Mouse (Mus musculus) cerebellum, adult (tissue): ENCODE results near the gene Man2b1.
A peak's percentile ranks its signal among the peaks of the same experiment; 100 is the strongest.
"Not testable (repeated sequence)": the region's sequence is repeated elsewhere in the genome, so short reads cannot be mapped to it uniquely, and the experiment has no call there.

Experiments
- ATAC-seq: cut with Nextera tagmentation; 2 replicates; pipeline ENCODE4 v1.9.2; 2017; ENCODE audit warnings: mild to moderate bottlenecking, moderate library complexity, mixed read lengths; ENCODE audit not compliant: insufficient number of reproducible peaks, low FRiP score, low TSS enrichment

The Man2b1 gene

DNA sequence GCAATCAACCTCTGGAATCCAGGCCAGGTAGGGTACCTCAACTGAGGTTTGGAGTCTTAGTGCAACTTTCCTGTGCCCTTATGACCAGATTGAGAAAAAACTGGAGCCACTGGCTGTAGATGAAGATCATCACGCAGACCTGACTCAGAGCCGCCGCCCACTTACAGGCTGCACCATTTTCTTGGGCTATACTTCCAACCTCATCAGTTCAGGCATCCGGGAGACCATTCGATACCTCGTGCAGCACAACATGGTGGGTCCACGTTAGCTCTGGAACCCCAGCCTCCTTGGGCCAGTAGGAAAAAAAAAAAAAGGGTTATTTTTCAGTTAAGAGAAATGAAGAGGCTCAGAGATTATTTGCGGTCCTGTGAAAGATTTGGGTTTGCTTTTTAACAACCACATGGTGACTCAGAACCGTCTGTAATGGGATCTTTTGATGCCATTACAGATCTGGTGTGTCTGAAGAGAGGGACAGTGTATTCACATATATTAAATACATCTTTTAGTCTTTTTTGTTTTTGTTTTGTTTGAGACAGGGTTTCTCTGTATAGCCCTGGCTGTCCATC is 10.6 kb upstream of the Man2b1 start:
- no peak for ATAC-seq

DNA sequence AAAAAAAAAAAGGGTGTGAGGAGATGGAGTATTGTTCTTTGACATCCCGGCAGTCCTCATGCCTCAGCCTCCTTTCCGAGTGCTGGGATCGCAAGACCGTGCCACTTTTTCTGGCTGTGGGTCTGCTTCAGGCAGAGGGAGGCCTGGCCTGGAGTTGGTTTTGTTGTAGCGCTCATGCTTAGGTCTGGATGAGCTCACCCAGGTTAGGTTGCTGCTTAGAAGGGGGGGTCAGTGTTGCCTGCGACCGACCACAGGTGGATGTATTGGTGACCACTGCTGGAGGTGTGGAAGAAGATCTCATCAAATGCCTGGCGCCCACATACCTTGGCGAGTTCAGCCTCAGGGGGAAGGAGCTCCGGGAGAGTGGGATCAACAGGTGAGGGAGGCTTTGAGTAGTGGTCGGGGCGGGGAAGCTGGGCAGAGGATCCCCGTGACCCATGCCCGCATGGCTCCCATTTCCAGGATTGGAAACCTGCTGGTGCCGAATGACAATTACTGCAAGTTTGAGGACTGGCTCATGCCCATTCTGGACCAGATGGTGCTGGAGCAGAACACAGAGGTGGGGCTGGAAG is 9.9 kb upstream of the Man2b1 start:
- ATAC-seq = no peak

GRCm38 (mm10) chr8:85074167-85074566 is 8.9 kb upstream of the Man2b1 start:
- ATAC-seq = no peak

DNA sequence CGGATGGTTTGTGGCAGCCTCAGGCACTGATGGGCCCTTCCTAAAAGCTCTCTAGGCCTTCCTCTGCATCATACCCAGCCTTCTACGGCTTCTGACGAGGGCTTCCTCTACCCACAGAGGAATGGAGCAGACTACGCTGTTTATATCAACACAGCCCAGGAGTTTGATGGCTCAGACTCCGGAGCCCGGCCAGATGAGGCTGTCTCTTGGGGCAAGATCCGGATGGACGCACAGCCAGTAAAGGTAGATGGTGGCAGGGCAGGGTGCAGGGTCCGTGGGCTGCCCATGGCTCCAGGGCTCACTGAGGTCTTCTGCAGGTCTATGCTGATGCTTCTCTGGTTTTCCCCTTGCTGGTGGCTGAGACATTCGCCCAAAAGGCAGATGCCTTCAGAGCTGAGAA is 8.5 kb upstream of the Man2b1 start:
- ATAC-seq = no peak

DNA sequence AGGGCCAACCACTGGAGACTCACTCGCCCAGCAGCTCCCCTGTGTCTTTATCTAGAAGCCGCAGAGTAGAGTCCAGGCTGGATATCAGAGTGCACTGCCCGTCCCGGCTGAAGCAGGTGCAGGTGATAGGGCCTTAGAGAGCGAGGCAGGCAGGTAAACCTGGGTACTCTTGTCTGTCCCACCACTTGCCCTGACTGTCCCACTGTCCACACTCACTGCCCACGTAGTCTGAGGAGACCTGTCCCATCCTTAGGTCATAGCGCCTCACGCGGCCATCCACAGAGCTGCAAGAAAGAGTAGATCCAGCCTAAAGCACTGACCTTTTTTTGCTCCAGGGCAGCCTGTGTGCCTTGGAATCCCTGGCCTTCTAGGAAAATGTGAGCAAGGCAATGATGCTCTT is 7.1 kb upstream of the Man2b1 start:
- no peak for ATAC-seq

GRCm38 (mm10) chr8:85076993-85077392 is 6.1 kb upstream of the Man2b1 start:
- ATAC-seq = peak; percentile 43; the same call in 1 of the 2 replicates

DNA sequence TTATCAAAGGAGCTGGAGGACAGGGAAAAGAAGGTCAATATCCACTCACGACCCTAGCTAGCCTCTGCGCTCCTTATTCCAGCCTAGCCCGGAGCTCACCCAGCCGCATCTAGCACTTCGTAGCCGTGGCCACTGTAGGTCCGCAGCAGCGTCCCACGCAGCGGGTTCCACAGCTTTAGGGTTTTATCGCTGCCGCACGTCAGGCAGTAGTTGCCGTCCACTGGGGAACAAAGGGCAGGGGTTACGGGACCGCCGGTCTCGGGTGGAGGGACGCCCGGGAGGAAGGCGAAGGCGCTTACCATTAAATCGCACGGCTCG is 2.9 kb upstream of the Man2b1 start:
- no peak for ATAC-seq

DNA sequence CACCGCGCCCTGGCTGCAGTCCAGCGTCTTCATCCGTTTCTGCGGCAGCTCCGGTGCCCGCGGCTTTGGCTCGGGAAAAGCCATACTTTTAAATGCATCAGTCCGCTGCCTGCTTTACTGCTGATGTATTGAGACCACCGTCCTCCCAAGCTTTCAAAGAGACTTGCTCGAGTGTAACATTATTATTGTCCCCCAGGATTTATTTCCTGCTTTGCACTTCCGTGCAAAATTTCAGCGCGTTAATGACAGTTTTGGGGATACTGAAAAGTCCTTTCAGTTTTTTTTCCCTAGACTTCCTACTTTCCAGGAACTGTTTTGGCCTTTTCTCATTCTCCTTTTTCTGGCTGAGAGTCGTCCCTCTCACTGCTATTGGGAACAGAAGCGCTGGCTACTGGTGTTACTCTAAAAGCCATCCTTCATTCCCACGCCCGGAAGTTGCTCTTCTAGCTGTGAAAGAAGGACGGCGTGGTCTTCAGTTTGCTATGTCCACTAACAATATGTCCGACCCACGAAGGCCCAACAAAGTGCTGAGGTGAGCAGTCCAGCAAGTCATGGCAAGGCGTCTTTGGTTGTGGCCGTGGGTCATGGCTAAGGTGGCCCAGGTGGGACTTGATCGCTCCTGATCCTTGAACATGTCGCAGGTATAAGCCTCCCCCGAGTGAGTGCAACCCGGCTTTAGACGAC is 2.4 kb upstream of the Man2b1 start, which contains the start of gene Wdr83os:
Gene Wdr83os (plus strand): TSS at position 209 of the 684 bp plus-strand sequence.
- no peak for ATAC-seq

DNA sequence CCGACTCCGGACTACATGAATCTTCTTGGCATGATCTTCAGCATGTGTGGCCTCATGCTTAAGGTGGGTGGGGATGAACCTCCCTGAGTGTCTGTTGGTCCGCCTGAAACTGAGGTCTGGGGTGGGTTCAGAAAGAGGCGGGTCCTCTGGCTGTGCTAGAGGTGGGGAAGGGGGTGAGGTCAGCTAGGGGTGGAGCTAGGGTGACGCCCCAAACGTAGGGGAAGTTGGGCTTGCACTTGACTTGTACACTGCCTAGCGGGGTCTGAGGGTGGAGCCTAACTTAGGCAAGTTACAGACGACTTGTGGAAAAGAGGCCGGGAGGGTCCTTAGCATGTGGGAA is 1.9 kb upstream of the Man2b1 start, which contains the start of gene Wdr83:
Gene Wdr83 (minus strand): TSS at position 91 of the 340 bp plus-strand sequence.
- no peak for ATAC-seq

GRCm38 (mm10) chr8:85082169-85082568 is 901 bp upstream of the Man2b1 start:
- not testable (repeated sequence) for ATAC-seq

- ATAC-seq = no peak
Measured at GRCm38 (mm10) chr8:85084633-85085032, 1.6 kb downstream of the Man2b1 start.

DNA sequence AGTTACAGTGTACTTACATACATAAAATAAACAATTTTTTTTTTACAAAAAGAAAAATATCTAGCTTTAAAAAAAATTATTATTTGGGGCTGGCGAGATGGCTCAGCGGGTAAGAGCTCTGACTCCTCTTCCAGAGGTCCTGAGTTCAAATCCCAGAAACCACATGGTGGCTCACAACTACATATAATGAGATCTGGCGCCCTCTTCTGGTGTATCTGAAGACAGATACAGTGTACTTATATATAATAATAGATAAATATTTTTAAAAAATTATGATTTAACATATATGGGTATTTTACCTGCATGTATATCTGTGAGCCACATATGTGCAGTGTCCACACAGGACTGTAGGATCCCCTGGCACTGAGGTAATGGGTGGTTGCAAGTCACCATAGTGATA is 3.2 kb downstream of the Man2b1 start:
- no peak for ATAC-seq

DNA sequence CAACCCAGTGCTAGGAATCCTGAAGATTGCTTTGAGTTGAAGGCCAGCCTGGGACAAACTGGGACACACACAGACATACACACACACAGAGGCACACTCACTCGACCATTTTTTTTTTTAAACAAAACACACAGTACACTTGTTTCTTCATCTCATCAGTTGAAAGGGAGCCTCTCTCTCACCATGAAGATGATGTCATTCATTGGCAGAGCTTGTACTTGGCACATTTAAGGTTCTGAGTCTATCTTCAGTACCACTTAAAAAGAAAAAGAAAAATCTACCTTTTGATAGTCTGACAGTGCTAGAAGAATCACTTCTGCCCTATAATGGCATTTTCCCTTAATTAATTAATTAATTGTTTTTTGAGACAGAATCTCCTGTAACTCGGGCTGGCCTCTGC is 5.7 kb downstream of the Man2b1 start:
- no peak for ATAC-seq

GRCm38 (mm10) chr8:85090856-85091255 is 7.8 kb downstream of the Man2b1 start:
- no peak for ATAC-seq

DNA sequence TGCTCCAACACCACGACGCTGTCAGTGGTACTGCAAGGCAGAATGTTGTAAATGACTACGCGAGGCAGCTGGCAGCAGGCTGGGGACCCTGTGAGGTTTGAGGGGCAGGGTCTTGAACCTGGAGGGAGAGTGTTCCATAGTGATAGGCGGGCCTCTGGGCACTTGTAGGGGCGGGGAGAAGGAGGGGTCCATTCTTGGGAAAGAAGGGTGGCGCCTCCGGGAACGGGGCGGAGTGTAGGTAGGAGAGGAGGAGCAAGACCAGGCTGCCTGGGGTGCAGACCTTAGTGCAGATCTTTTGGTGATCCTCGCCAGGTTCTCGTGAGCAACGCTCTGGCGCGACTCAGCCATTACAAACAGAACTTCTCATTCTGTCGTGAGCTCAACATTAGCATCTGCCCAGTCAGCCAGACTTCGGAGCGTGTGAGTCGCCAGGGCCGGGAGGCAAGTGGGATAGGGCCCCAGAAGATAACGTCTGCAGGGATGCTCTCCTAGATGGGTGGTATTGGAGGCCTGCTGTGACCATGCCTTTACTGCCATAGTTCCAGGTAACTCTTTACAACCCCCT is 8.5 kb downstream of the Man2b1 start:
- no peak for ATAC-seq

GRCm38 (mm10) chr8:85095051-85095450 is 12.0 kb downstream of the Man2b1 start:
- ATAC-seq = no peak

DNA sequence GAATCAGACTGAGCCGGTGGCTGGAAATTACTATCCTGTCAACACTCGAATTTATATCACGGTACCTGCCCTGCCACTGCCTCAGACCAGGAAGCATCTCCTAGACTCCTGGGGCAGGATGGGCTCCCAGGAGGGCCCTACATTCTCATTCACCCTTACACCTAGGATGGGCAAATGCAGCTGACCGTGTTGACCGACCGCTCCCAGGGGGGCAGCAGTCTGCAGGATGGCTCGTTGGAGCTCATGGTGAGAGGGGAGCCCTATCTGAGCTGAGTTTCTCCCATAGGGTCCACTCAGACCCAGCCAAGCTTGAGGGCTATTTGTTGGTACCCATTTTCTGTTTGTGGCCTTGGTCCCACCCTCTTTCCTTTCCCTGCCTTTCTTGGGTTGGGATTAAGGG is 12.5 kb downstream of the Man2b1 start:
- no peak for ATAC-seq

DNA sequence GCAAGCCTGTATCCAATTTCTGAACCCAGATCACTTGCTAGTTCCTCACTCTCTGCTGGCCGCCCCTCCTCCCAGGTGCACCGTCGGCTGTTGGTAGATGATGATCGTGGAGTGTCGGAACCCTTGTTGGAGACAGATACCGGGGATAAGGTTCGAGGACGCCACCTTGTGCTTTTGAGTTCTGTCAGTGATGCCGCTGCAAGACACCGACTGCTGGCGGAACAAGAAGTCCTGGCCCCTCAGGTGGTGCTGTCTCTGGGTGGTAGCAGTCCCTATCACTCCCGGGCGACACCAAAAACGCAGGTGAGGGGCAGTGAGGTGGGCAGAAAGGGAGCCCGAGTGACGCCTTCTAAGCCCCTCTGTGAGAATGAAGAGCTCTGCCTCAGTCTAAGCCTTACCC is 13.1 kb downstream of the Man2b1 start:
- no peak for ATAC-seq

GRCm38 (mm10) chr8:85096850-85097249 is 13.8 kb downstream of the Man2b1 start:
- ATAC-seq = no peak

DNA sequence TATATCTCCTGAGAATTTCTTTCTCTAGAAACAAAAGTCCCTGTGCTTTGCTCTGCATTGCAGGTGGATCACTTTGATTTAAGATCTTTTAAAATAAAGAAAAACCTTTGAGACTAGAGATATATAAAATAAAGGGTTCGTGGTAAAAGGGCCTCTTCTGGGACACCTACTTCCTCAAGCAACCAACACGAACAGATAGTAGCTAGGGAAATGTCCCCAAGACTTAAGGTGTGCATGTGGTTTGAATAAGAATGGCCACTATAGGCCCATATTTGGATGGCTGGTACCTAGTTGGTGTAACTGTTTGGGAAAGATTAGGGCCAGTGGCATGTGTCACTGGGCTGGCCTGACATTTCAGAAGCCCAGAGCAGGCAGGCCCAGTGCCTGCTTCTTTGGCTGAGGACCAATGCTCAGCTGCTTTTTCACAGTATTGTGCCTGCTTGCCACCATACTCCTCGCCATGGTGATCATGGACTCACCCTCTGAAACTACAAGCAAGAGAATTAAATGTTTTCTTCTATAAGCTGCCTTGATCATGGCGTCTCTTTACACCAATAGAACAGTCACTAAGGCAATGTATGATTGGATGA is 17.1 kb downstream of the Man2b1 start:
- ATAC-seq = no peak

DNA sequence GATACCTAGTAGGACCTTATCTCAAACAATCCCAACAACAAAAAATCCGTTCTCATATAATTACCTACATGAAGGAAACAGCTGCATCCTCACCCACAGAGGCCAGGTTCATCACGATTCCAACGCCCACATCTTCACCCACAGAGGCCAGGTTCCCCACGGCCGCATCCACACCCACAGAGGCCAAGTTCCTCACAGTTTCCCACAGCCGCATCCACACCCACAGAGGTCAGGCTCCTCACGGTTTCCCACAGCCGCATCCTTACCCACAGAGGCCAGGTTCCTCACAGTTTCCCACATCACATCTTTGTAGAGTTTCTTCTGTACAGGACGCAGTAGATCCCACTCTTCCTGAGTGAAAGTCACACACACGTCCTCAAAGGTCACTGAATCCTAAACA is 30.2 kb downstream of the Man2b1 start:
- ATAC-seq = no peak
